Mouse (Mus musculus): ENCODE data around the gene Ctsk. TPM values are rescaled to one million over a fixed set of nuclear protein-coding genes. Genes with fewer than 3 reads are reported as not detected.

The Ctsk gene
- total RNA-seq (2021): 1 to 10 TPM; 3.2 to 4.6 TPM
- long read RNA-seq, experiment 1, partial matches to known transcripts: 0 of 1 reads
- long read RNA-seq, experiment 1, other reads (novel, unspliced or antisense): 0 of 1 reads
- long read RNA-seq, experiment 2, partial matches to known transcripts: 0 of 1 reads
- long read RNA-seq, experiment 2, other reads (novel, unspliced or antisense): 0 of 1 reads

DNA sequence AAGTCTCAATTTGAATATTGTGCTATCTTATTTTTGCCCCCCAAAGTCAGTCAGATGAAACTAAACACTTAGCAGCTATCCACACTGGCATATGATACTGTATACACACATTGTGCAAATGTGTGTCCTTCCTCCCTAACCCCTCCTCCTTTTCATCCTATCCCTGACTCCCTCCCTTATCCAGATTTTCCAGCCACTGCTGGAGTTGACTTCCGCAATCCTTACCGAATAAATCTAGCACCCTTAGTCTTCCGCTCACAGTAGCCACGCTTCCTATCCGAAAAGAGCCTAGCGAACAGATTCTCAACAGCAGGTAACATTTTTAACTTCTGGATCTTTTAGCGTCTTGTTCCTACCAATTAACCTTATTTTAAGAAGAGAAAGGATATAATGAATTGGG, at the start of gene Ctsk:
Gene Ctsk (plus strand): TSS at position 233 of the 400 bp plus-strand sequence.
- DNase-seq (ENCODE audit: low spot score): no peak

DNA sequence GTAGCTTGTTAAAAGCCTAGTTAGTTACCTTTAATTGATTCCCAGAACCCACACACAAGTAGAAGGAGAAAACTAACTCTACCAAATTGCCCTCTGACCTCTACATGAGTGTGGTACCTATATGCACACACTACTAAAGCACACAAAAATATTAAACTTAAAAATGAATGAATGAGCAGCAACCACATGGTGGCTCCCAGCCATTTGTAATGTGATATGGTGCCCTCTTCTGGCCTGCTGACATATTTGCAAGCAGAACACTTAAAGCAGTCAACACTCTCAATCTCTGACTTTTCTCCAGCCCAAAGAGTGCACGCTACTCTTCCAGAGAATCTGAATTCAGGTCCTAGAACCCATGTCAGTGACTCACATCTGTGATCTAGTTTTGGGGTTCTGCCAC, 48.6 kb upstream of the Ctsk start:
- peak; percentile 51 for DNase-seq (ENCODE audit: low spot score)

DNA sequence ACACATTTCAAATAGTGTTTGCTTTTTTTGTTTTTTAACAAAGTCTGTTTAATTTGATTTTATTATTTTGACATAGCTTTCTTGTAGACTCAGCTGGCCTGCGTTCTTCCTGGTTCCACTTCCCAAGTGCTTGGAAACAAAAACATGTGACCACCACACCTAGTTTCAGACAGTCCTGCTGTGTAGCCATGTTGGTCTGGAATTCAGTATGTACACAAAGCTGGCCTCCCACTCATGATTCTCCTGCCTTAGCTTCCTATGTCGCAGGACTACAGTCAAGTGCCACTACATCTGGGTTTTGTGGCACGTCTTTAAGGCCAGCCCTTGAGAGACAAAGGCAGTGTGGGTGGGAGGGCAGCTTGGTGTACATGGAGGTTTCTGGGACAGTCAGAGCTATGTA, 48.1 kb upstream of the Ctsk start:
- no peak for DNase-seq (ENCODE audit: low spot score)

DNA sequence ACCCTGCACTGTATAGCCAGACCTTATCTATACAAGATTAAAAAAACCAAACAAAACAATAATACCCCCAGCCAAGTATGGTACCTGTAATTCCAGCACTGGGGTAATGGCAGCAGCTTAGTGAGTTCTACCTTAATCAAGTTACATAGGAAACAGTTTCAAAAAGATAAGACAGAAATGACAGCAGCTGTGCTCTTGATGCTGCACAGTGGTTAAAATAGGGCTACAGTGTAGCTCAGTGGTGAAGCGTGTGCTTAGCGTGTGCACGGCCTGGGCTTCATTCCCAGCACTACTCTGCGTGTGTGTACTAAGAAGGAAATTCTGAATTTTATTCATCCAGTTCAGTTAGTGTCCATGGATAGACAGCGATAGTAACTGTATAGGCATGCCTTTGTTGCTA, 42.7 kb upstream of the Ctsk start:
- DNase-seq (ENCODE audit: low spot score): no peak

DNA sequence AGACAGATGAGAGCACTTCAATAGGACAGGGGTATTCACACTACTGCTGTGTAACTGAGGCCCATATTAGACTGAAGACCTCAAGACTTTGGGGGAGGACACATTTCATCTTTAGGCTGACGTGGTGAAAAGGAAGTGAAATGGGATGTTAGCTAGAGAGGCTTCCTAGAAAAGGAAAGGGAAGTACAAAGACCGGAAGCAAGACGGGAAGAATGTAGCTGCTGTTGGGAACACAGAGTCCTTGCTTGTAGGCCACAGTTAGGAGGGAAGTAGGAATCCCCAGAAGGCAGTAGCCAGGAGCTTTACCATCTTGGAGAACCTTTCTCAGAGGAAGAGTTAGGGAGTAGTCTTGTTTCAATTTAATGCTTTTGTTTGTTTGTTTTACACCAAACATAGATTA, 41.3 kb upstream of the Ctsk start:
- DNase-seq (ENCODE audit: low spot score): no peak

DNA sequence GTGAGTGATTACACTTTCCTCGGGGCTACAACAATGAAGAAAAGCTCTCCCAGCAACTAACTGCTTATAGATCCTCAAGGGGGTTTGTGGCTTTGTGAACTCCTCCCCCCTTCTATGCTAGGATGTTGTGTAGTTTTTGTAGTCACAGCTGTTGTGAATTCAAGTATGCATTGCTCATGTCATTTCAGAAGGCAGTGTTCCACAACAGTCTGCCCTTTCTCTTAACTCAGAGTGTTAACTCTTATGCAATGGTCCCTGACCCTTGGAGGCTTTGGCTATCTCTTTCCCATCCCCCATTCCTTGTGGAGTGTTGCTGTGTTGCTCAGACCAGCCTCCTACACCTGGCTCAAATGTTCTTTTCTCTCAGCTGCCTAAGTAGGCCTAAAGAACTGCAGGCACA, 39.7 kb upstream of the Ctsk start:
- no peak for DNase-seq (ENCODE audit: low spot score)

DNA sequence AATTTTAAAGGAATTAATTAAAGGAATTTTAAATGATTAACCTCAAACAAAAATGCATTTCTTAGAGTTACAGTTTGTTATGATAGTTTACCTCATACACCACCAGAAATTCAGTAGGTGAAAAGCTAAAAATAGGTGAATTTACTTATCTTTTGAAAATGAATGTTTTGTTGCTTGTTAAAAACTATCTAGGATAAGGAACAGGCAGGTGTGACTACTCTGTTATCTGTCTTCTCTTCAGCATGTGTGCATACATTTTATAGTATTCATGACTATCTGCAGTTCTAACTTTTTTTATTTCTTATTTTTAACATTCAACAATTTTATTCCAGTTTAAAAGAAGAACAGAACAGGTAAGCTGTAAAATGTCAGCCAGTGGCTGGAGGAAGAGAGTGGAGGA, 35.2 kb upstream of the Ctsk start:
- no peak for DNase-seq (ENCODE audit: low spot score)

DNA sequence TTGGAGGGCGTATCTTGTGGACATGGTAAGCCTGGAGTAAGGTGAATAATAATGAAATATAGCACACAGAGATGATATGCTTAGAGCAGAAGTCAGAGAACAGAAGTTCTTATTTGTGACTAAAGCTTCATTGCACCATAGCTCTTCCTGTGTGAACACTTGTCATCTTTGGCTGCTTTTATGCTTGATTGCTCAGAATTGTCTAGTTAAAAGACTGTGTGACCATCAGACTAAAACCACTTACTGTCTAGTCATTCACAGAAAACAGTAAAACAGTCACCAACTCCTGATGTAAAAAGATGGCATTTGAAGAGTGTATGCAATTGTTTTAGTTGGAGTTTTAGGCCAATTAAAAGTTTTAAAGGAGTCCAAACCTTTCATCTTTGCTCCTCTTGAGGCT, 20.1 kb upstream of the Ctsk start:
- DNase-seq (ENCODE audit: low spot score): no peak

DNA sequence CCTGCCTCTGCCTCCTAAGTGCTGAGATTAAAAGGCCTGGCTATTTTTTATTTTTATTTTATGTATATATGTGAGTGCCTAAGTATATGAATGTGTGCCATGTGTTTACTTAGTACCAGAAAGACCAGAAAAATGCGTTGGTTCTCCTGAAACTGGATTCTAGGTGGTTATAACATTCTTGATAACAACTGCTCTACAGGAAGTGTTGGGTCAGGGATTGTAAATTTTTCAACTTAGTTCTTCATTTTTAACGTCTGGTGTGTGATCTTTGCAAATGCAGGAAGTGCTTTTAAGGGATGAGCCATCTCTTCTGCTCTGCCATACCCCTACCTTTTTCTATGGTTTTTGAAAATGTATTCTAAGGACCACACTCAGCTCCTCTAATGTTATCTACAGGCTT, 12.6 kb upstream of the Ctsk start:
- no peak for DNase-seq (ENCODE audit: low spot score)

DNA sequence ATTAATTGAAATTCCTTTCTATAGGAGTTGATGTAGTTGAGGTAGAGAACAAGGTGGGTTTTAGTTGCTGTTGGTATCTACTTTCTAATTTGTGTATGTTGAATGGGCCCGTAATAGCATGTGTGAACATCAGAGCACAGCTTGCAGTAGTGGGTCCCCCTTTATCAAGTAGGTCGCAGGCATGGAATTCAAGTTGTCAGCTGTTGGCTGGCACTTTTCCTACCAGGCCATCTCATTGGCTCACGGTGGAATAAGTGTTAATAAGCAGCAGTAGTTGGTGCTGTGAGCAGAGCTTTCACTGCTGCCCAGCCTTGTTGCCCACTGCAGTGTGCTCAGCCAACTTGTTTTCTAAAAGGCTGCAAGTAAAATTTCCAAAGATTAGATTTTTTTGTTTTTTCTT, 10.4 kb upstream of the Ctsk start:
- DNase-seq (ENCODE audit: low spot score): no peak

DNA sequence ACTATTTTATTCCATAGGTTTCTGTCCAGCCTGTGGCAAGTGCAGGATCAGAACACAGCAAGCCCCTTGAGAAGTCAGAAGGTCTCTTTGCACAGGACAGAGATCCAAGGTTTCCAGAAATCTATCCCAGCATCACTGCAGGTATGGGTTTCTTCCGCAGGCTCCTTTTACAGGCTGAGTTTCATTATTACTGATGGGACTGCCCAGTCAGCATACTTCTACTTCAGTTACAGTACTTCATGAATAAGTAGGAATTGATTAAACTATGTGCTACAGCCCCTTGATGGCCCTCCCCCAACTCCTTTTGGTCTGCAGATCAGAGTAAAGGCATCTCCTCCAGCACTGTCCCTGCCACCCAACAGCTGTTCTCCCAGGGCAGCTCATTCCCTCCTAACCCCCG, 8.8 kb upstream of the Ctsk start:
- DNase-seq (ENCODE audit: low spot score): no peak

DNA sequence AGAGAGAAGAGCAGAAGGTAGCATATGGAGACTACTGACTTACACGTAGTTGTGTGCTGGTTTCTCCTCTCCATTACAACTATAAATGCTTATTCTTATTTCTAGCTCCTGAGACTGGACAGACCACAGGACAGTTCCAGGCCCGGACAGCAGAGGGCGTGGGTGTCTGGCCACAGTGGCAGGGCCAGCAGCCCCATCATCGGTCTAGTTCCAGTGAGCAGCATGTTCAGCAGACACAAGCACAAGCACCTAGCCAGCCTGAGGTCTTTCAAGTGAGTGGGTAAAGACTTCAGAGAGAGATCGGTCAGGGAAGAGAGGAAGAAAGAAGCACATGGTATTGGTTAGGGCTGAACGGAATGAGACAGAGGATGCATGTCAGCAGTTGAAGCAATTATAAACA, 4.7 kb upstream of the Ctsk start:
- DNase-seq (ENCODE audit: low spot score): peak; percentile 47

DNA sequence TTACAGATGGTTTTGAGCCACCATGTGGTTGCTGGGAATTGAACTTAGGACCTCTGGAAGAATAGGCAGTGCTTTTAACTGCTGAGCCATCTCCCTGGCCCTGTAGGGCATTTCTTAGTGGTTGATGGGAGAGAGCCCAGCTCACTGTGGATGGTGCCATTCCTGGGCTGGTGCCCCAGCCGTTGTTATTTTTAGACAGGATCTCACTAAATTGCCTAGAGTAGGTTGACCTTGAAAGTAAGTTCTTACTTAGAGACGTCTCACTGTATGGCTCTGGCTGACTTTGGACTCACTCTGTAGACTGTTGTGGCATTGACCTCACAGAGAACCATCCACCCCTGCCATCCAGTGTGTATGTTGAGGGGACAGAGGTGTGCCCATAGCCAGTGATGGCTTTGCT, 827 bp upstream of the Ctsk start:
- DNase-seq (ENCODE audit: low spot score): no peak

DNA sequence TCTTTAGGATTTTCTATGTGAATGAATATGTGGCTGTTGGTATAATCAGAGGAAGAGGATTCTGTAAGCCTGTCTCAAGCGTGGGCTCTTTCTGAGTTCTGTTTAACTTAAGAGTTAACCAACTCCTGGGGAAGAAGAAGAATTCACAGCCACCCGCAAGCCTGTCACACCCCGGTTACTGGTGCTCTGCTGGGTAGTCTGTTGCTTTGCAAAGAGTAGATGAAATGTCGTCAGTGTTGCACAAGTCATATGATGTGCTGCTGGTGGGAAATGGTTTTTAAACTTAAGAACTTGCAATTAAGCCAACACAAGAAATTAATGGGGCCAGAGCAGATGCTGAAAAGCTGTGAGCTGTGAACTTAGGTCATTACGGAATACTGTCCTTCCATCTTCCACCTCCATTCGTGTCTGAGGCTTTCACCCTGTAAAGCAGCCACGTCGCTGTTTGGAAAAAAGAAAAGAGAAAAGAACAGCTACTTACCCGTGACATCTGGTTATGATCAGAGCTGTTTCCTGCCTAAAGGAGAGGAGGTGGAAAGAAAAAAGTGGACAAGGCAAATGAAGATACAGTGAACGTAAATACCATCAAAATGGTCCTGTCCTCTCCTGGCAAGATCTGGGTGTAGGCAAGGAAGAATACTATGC, 562 bp downstream of the Ctsk start:
- no peak for DNase-seq (ENCODE audit: low spot score)

DNA sequence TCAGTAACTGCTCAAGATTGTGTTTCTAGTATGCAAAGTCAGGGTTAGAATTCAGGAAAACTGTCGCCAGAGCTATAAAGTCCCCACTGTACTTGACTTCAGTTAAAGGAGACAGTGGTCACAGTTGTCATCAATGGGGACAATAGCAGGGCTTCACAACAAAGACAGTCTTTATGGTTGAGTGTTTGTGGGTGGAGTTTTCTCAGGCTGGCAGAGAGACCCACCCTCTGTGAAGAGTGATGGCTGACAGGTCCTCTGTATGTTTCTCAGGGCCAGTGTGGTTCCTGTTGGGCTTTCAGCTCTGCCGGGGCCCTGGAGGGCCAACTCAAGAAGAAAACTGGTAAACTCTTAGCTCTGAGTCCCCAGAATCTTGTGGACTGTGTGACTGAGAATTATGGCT, 3.3 kb downstream of the Ctsk start:
- no peak for DNase-seq (ENCODE audit: low spot score)

DNA sequence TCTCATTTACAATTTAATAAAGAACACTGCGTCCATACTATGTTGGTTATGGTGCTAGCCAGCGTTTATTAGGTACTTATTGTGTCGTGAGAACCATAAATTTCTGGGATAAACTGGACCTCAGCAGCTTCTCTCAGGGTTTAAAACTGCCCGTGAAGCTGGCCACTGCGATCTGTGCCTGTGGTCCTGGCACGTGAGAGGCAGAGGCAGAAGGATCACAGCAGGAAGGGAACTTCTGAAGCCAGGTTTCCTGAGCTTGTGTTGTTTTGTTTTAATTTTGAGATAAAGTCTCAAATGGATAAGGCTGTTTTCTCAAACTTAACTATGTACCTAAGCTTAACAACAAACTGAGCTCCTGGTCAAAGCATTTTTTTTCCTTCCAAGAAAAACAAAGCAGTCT, 10.3 kb downstream of the Ctsk start:
- no peak for DNase-seq (ENCODE audit: low spot score)

DNA sequence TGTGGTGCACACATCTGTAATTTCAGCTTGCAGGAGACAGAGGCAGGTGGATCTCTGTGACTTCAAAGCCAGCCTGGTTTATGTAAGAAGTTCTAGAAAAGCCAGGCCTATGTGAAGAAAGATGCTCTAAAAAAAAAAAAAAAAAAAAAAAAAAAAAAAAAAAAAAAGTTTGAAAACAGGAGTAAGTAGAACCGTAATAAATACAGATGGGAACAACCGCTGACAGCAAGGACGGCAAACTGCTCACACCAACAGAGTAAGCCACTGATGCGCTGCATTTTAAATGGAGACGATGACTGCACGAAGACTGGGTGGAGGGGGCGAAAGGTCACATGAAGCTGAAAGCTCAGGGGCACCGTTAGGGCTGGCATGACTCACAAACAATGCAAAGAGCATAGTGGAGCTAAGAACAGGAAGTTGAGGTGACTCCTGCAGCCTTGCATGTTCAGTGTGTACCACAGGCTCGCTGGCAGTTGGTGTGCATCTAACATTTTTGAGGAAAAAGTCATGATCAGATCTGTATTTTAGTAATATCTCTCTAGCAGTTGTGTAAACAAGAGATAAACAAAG, 12.6 kb downstream of the Ctsk start:
- no peak for DNase-seq (ENCODE audit: low spot score)

DNA sequence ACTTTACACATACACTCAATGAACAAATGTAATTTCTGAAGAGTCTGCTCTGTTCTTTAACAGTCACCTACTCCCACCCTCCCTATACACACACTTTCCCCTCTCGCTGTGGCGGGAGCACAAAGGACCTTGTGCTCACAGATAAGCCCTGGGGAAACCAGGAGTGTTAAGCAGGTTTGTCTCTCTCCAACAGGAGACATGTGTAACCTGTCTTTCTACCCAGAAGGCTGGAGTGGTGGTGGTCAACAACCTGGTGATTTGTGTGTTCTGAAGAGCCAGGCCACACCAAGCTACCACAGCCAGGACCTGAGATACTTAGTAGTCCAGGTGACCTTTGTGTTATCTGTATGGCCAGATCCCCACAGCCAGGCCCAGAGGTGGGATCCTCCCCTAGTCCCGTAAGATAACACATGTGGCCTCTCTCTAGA, 17.6 kb downstream of the Ctsk start:
- DNase-seq (ENCODE audit: low spot score): no peak

DNA sequence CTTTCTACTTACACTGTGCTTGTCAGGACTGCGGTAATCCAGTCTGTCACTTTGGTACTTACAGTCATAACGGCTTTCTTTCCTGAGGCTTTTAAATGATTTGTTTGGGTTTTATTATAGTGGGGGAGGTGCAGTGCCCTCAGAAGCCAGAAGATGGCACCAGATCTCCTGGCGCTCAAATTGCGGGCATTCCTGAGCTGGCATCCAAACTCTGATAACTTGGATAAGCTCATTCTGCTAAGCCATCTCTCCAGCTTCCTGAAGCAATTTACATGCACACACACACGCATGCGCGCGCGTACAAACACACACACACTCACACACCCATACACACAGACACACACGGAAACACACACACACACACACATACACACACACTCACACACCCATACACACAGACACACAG, 18.4 kb downstream of the Ctsk start:
- peak; percentile 54 for DNase-seq (ENCODE audit: low spot score)

DNA sequence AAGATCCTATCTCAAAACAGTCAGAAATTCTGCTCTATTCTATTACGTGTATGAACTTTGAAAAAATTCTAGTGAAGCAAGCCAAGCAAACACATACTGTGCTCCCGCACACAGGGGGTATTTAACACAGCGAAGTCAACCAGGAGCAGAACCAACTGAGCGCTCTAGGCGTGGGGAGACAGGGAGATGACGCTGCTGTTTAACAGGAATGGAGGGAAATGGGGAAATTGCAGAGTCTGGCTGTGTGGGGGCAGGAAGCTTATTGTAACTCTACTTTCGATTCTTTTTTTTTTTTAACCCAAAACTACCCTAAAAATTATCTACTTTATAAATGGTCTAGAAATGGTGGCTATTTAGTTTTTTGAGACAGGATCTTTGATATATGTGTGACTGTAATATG, 19.8 kb downstream of the Ctsk start:
- DNase-seq (ENCODE audit: low spot score): no peak

DNA sequence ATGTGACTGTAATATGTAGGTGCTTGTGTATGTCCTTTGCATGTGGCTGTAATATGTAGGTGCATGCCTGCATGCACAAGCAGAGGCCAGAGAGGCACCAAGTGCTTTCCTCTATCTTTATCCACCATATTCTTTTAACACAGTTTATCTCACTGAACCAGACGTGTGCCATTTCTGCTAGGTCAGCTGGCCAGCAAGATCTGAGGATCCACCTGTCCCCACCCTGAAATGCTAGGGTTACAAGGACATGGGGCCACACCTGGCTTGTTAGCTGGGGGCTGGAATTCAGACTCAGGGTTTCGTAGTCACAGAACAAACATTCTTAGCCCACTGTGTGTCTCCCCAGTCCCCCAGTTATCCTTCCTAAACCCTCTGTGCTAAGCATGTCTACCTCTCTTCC, 20.3 kb downstream of the Ctsk start:
- no peak for DNase-seq (ENCODE audit: low spot score)

DNA sequence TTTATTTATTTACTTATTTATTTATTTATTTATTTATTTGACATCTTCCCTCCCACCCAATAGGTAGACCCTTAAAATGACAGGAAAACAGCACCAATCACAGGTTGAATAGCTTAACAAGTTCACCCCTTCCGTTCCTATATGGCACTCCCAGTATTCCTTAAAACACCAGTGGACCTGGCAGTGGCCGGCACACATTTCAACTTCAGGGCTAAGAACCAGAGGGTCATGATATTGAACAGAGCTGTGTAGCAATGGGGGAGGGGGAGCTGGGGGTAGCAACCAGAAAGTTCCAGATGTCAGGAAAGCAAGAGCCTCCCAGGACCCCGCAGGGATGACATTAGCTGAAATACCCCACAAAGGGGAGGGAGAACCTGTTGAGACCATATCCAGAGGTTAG, 21.0 kb downstream of the Ctsk start:
- DNase-seq (ENCODE audit: low spot score): no peak

DNA sequence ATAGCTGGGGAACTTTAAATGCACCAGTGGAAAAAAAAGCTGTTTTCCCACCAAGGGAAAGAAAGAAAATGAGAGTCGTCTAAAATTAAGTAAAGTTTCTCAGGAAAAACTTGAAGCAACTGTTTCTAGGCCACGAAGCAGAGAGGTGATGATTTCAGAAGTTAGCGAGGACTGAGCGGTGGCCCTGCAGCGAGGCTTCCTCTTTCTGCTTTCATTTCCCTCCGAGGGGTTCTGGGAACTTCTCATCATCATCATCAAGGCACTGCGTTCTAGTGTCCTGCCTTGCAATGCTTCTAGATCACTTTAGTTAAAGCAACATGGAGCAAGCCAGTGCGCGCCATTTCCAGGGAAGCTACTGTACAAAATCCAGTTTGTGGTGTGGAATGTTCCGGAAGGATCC, 22.1 kb downstream of the Ctsk start:
- no peak for DNase-seq (ENCODE audit: low spot score)

DNA sequence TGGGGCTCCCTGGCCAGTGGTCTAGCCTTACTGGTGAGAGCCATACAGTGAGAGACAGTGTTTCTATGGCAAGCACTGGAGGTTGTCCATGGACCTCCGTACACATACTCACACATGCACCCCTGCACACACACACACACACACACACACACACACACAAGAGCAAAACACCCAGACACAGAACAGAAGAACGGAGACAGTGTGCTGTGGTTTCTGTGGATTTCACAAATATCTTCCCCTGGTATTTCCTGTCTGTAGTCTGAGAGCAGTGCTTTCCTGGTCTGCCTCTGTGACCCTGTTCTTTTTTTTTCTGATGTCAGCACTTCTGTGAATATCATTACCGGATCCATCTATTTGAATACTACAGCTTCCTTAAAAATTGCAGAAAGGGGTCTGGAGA, 24.6 kb downstream of the Ctsk start:
- DNase-seq (ENCODE audit: low spot score): no peak

All from gastrocnemius, adult 18-20 months (tissue).